Mouse (Mus musculus) WW6 (cell line): ENCODE measurements at regions not wholly inside any gene's neighbourhood (a gene's known extent, or its start where the extent isn't known, plus 50 kb on each side); places are given as distances from the start of the nearest gene placed in this dataset.

Experiments used
- DNase-seq: peaks from one replicate; pipeline ENCODE4 v3.0.0-alpha.2; 2013; ENCODE audit warnings: low read depth, low spot score

DNA sequence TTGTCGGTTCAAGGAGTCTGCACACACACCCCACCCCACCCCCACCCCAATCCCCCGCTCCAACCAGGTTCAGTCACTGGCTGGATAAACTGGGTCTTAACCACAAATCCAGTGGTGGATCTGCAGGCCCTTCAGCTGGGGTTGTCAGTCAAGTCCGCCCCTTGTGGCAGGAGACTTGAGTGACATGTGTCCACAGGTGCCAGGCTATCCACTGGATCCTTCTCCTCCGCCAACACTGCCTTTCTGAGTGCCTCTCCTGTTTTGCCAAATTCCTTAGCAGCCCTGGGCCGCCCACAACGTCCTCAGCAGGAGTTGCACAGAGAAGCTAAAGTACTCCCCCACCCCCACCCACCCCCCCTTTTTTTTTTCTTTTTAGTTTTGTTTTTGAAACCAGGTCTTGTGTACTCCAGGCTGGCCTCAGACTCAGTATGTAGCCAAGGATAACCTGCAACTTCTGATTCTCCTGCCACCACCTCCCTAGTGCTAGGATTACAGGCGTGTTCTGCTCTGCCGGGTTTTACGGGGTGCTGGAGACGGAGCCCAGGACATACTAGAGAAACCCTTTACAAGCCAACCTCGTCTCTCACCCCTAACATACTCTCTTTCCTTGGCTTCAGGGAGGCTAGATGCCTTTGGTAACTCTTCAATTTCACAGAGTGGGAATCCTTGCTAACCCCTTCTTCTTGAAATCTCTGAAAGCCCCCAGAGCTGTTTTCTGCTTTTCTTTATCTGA is 57.2 kb upstream of the Zfp280d start:
- peak; percentile 49 for DNase-seq

DNA sequence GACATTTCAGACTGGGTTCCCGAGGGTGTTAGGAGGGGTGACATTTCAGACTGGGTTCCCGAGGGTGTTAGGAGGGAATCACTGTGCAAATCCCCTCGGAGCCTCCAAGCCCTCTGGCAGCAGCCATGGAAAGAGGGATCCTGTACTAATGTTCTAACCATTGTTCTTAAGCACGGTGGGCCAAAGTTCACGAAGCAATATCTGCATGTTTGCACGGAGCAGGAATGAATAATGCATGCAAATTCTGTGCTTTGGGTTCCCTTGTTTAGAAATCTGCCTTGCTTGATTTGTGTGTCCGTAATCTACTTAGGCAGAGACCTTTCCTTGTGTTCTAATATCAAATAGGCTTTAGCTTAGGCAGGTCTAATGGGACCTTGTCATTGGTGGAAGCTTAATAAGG is 55.9 kb upstream of the Zfp280d start:
- no peak for DNase-seq

DNA sequence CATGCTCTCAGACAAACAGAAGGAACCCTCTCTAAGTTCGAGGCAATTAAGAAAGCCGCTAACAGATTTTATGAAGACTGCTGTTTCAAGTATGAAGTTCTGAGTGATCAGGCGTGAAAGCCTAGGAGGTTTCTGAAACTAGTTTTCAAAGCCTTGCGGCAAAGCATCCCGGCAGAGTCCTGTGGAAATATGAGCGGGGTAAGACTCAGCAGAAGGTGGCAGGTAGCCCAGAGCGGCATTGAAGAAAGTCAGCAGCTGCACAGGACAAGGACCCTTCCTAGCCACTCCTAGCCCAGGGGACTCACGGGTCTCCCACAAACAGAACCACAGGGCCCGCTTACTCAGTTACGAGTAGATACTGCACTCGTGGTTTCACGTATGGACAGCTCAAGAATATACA is 54.8 kb upstream of the Zfp280d start:
- no peak for DNase-seq

DNA sequence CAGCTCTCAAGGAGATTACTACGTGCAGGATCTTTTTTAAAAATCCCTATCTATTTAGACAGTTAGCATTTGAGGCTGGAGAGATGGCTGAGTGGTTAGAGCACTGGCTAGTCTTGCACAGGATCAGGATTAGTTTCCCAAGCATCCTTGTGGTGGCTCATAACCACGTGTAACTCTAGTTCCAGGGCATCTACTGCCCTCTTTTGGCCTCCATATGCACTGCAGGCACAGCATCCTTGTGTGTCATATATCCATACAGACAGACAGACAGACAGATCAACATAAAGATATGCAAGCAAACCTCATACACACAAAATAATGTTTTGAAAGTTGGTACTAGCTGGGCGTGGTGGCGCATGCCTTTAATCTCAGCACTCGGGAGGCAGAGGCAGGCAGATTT is 53.3 kb upstream of the Zfp280d start:
- DNase-seq, result no peak
